Mouse (Mus musculus): Measurements from ENCODE around the gene 4930518I15Rik. TPM values are rescaled to one million over a fixed set of nuclear protein-coding genes. Genes with fewer than 3 reads are reported as not detected.
"Not testable (repeated sequence)": the region's sequence is repeated elsewhere in the genome, so short reads cannot be mapped to it uniquely, and the experiment has no call there.

4930518I15Rik gene
- polyA plus RNA-seq, 1 experiment from 2014 or later: 8.1 TPM

GRCm38 (mm10) chr2:156892821-156893220 lies 35.1 kb upstream of the 4930518I15Rik start:
- ATAC-seq (ENCODE audit: insufficient read depth, low FRiP score, low read depth): no peak
- Histone ChIP-seq H3K4me1 (no peaks in the 10 kb centered on the region), H3K9ac (no peak overlapping the region), H3K4me2 (no peak overlapping the region), H3K27ac (no peak overlapping the region), H3K27me3 (replicated peaks) (no peaks in the 10 kb centered on the region), H3K36me3 (no peaks in the 10 kb centered on the region), H3K9me3 (no peaks in the 10 kb centered on the region), H3K4me3 (replicated peaks) (no peak overlapping the region)
- WGBS: 72% methylated on average over 6 of the region's 6 CpGs

- Histone ChIP-seq H3K27me3 (replicated peaks) (no peaks in the 10 kb centered on the region), H3K4me2 (no peak overlapping the region), H3K36me3 (no peaks in the 10 kb centered on the region), H3K9me3 (no peaks in the 10 kb centered on the region), H3K4me3 (replicated peaks) (no peak overlapping the region), H3K9ac (no peak overlapping the region), H3K27ac (no peak overlapping the region), H3K4me1 (no peaks in the 10 kb centered on the region)
- 35% methylated on average over 3 of the region's 3 CpGs for WGBS
- ATAC-seq (ENCODE audit: insufficient read depth, low FRiP score, low read depth): no peak
Observed at GRCm38 (mm10) chr2:156892240-156892639, 34.5 kb upstream of the 4930518I15Rik start.

- no peak overlapping the region for H3K9ac ChIP-seq
- H3K9me3 ChIP-seq: no peaks in the 10 kb centered on the region
- no peaks in the 10 kb centered on the region for H3K36me3 ChIP-seq
- ATAC-seq (ENCODE audit: insufficient read depth, low FRiP score, low read depth): no peak
- WGBS: 74% methylated on average over 3 of the region's 3 CpGs
- no peak overlapping the region for H3K27ac ChIP-seq
- no peaks in the 10 kb centered on the region for H3K27me3 ChIP-seq (replicated peaks)
- H3K4me2 ChIP-seq: no peak overlapping the region
- H3K4me3 ChIP-seq (replicated peaks): no peak overlapping the region
- H3K4me1 ChIP-seq: no peaks in the 10 kb centered on the region
Observed at GRCm38 (mm10) chr2:156888490-156888889, 30.7 kb upstream of the 4930518I15Rik start.

- H3K27ac ChIP-seq: no peak within 1 kb of the TSS
Observed at GRCm38 (mm10) chr2:156887017-156887416, 29.3 kb upstream of the 4930518I15Rik start, which contains the start of gene Sla2. Sla2 (minus strand) TSS chr2:156887192.

GRCm38 (mm10) chr2:156886084-156886631 lies 28.4 kb upstream of the 4930518I15Rik start:
- H3K27ac ChIP-seq: no peak overlapping the region
- H3K9ac ChIP-seq: no peak overlapping the region
- H3K9me3 ChIP-seq: no peaks in the 10 kb centered on the region
- ATAC-seq (ENCODE audit: insufficient read depth, low FRiP score, low read depth): no peak
- no peaks in the 10 kb centered on the region for H3K4me1 ChIP-seq
- no peak overlapping the region for H3K4me3 ChIP-seq (replicated peaks)
- 78% methylated on average over 10 of the region's 10 CpGs for WGBS
- H3K4me2 ChIP-seq: no peak overlapping the region
- H3K36me3 ChIP-seq: no peaks in the 10 kb centered on the region
- H3K27me3 ChIP-seq (replicated peaks): no peaks in the 10 kb centered on the region

More at GRCm38 (mm10) chr2:156887017-156887416, 29.3 kb upstream of the 4930518I15Rik start, which contains the start of gene Sla2:
- Histone ChIP-seq H3K27me3 (replicated peaks) (no peaks in the 10 kb centered on the region), H3K4me1 (no peaks in the 10 kb centered on the region), H3K9me3 (no peaks in the 10 kb centered on the region), H3K4me2 (no peak within 1 kb of the TSS), H3K9ac (no peak within 1 kb of the TSS), H3K4me3 (replicated peaks) (no peak within 1 kb of the TSS), H3K36me3 (no peaks in the 10 kb centered on the region)
- no peak for ATAC-seq (ENCODE audit: insufficient read depth, low FRiP score, low read depth)
- WGBS: 52% methylated on average over 6 of the region's 6 CpGs

- not testable (repeated sequence) for ATAC-seq (ENCODE audit: insufficient read depth, low FRiP score, low read depth); H3K9ac ChIP-seq; H3K4me2 ChIP-seq; H3K27ac ChIP-seq; H3K4me3 ChIP-seq (replicated peaks); H3K36me3 ChIP-seq; H3K4me1 ChIP-seq; H3K27me3 ChIP-seq (replicated peaks); H3K9me3 ChIP-seq
- 84% methylated on average over 2 of the region's 2 CpGs for WGBS
Observed at GRCm38 (mm10) chr2:156885666-156886065, 27.9 kb upstream of the 4930518I15Rik start.

- no peaks in the 10 kb centered on the region for H3K27me3 ChIP-seq (replicated peaks)
- H3K9ac ChIP-seq: no peak overlapping the region
- no peak overlapping the region for H3K4me2 ChIP-seq
- H3K36me3 ChIP-seq: no peaks in the 10 kb centered on the region
- no peak overlapping the region for H3K4me3 ChIP-seq (replicated peaks)
- no peak overlapping the region for H3K27ac ChIP-seq
- WGBS: 90% methylated on average over 10 of the region's 10 CpGs
- H3K9me3 ChIP-seq: no peaks in the 10 kb centered on the region
- H3K4me1 ChIP-seq: no peaks in the 10 kb centered on the region
- ATAC-seq (ENCODE audit: insufficient read depth, low FRiP score, low read depth): no peak
Observed at GRCm38 (mm10) chr2:156884396-156885211, 26.9 kb upstream of the 4930518I15Rik start.

GRCm38 (mm10) chr2:156882431-156883001 lies 24.8 kb upstream of the 4930518I15Rik start:
- H3K4me2 ChIP-seq: no peak overlapping the region
- H3K9me3 ChIP-seq: no peaks in the 10 kb centered on the region
- 30% methylated on average over 10 of the region's 10 CpGs for WGBS
- ATAC-seq (ENCODE audit: insufficient read depth, low FRiP score, low read depth): peak; percentile 77; the same call in 1 of the 2 replicates
- no peaks in the 10 kb centered on the region for H3K36me3 ChIP-seq
- H3K9ac ChIP-seq: no peak overlapping the region
- H3K4me1 ChIP-seq: no peaks in the 10 kb centered on the region
- no peak overlapping the region for H3K27ac ChIP-seq
- H3K27me3 ChIP-seq (replicated peaks): no peaks in the 10 kb centered on the region
- no peak overlapping the region for H3K4me3 ChIP-seq (replicated peaks)

- Histone ChIP-seq H3K9ac (no peak overlapping the region), H3K9me3 (no peaks in the 10 kb centered on the region), H3K4me2 (no peak overlapping the region), H3K4me1 (no peaks in the 10 kb centered on the region), H3K36me3 (0 out of 2 replicates have a peak, but pooled peaks cover 10% of the 10 kb centered on the region), H3K27me3 (replicated peaks) (no peaks in the 10 kb centered on the region), H3K4me3 (replicated peaks) (no peak overlapping the region), H3K27ac (no peak overlapping the region)
- no peak for ATAC-seq (ENCODE audit: insufficient read depth, low FRiP score, low read depth)
- 82% methylated on average over 3 of the region's 3 CpGs for WGBS
Observed at GRCm38 (mm10) chr2:156879541-156879940, 21.8 kb upstream of the 4930518I15Rik start.

- Histone ChIP-seq H3K4me1 (no peaks in the 10 kb centered on the region), H3K4me3 (replicated peaks) (no peak overlapping the region), H3K9me3 (no peaks in the 10 kb centered on the region), H3K9ac (no peak overlapping the region), H3K27ac (no peak overlapping the region), H3K27me3 (replicated peaks) (no peaks in the 10 kb centered on the region), H3K36me3 (peaks cover 16% of the 10 kb centered on the region; the same call in 1 of the 2 replicates), H3K4me2 (no peak overlapping the region)
- ATAC-seq (ENCODE audit: insufficient read depth, low FRiP score, low read depth): no peak
- WGBS: 51% methylated on average over 9 of the region's 9 CpGs
Observed at GRCm38 (mm10) chr2:156877726-156878125, 20.0 kb upstream of the 4930518I15Rik start.

GRCm38 (mm10) chr2:156874760-156875510 lies 17.2 kb upstream of the 4930518I15Rik start:
- peaks cover 22% of the 10 kb centered on the region for H3K36me3 ChIP-seq
- WGBS: 87% methylated on average over 4 of the region's 4 CpGs
- H3K9me3 ChIP-seq: no peaks in the 10 kb centered on the region
- H3K27ac ChIP-seq: no peak overlapping the region
- H3K27me3 ChIP-seq (replicated peaks): no peaks in the 10 kb centered on the region
- ATAC-seq (ENCODE audit: insufficient read depth, low FRiP score, low read depth): no peak
- peaks cover 7% of the 10 kb centered on the region; the same call in 1 of the 2 replicates for H3K4me1 ChIP-seq
- H3K4me3 ChIP-seq (replicated peaks): no peak overlapping the region
- no peak overlapping the region for H3K9ac ChIP-seq
- no peak overlapping the region for H3K4me2 ChIP-seq
